ENCODE assay signal across 10 mouse cellular contexts in genomic region chr3:145729531-145729930, GRCm38 (mm10). TPM values are rescaled to one million over a fixed set of nuclear protein-coding genes. Genes with fewer than 3 reads are reported as not detected.
DNase-seq lines count a peak whose midpoint lies in the region; ATAC-seq and TF ChIP-seq lines count a peak whose summit lies in the region.
"Had no signal": no experiment of that assay in that cellular context is flagged by ENCODE, and none has a peak within 500 bp of the region (broad histone marks: within the 10 kb centered on the region; RNA-seq: fewer than 3 reads in every experiment).

No protein-coding gene starts in this region.

- WGBS in forebrain, embryonic 10.5 days = 78% methylated on average over 4 of the region's 4 CpGs
- 83% methylated on average over 4 of the region's 4 CpGs for WGBS in forebrain, embryonic 14.5 days
- WGBS in kidney, embryonic 16.5 days = 56% methylated on average over 4 of the region's 4 CpGs
- 64% methylated on average over 4 of the region's 4 CpGs for WGBS in neural tube, embryonic 13.5 days

- H3K4me2 ChIP-seq in forebrain, embryonic 14.5 days (ENCODE audit: low read length) = no peak overlapping the region
- no peak overlapping the region for H3K4me2 ChIP-seq in kidney, embryonic 16.5 days (replicated peaks; ENCODE audit: low read depth, low read length)
- no peak overlapping the region for H3K4me2 ChIP-seq in neural tube, embryonic 13.5 days
- H3K4me2 ChIP-seq: embryonic facial prominence, embryonic 13.5 days; limb, embryonic 12.5 days had no signal

- TF ChIP-seq CTCF in ES-Bruce4 (IDR thresholded peaks at IDR 0.05; ENCODE audit: low read depth, low read length) = peak; percentile 36

- no peak for DNase-seq in forebrain, embryonic 10.5 days (ENCODE audit: extremely low spot score, low spot score)
- no peak for DNase-seq in forebrain, embryonic 14.5 days (ENCODE audit: low spot score)
- peak; percentile 15 for DNase-seq in gastrocnemius, postnatal 10 days
- no peak for DNase-seq in c-Kit-positive CD71-positive TER-119-positive erythroid progenitor cells, embryonic 14.5 days (ENCODE audit: low spot score)
- DNase-seq in natural killer cell, adult 2 months (ENCODE audit: low spot score in 2 of 2) = no peak

- TF ChIP-seq EP300 in ES-Bruce4 (IDR thresholded peaks at IDR 0.05; ENCODE audit: insufficient read depth, low read depth, low read length) = 0 out of 2 replicates have a peak, but pooled peaks have one; percentile 13

- peaks cover 24% of the 10 kb centered on the region for H3K4me1 ChIP-seq in forebrain, embryonic 10.5 days
- peaks cover 3% of the 10 kb centered on the region; the same call in 1 of the 2 replicates for H3K4me1 ChIP-seq in forebrain, embryonic 14.5 days (ENCODE audit: control insufficient read depth, insufficient read depth, low read length)
- H3K4me1 ChIP-seq in ES-Bruce4 (ENCODE audit: control insufficient read depth, insufficient read depth, low read length) = peaks cover 6% of the 10 kb centered on the region
- H3K4me1 ChIP-seq in kidney, embryonic 16.5 days (ENCODE audit: insufficient read depth, low read length) = peaks cover 8% of the 10 kb centered on the region; the same call in 1 of the 2 replicates
- peaks cover 20% of the 10 kb centered on the region for H3K4me1 ChIP-seq in neural tube, embryonic 13.5 days (replicated peaks)

- no peak for TF ChIP-seq POLR2A in ES-Bruce4 (IDR thresholded peaks at IDR 0.05; ENCODE audit: insufficient read depth, low read length)

- no peak for ATAC-seq in forebrain, embryonic 14.5 days
- ATAC-seq in kidney, embryonic 16.5 days (ENCODE audit: low FRiP score, low TSS enrichment) = 0 out of 2 replicates have a peak, but pooled peaks have one; percentile 40
- 0 out of 2 replicates have a peak, but pooled peaks have one; percentile 15 for ATAC-seq in neural tube, embryonic 13.5 days (ENCODE audit: low read depth)

- peak overlapping the region; percentile 33; the same call in 1 of the 2 replicates for H3K27ac ChIP-seq in forebrain, embryonic 10.5 days
- no peak overlapping the region for H3K27ac ChIP-seq in forebrain, embryonic 14.5 days (ENCODE audit: low read depth, low read length)
- peak overlapping the region; percentile 5; the same call in 1 of the 2 replicates for H3K27ac ChIP-seq in ES-Bruce4 (ENCODE audit: insufficient read depth, low read length)
- H3K27ac ChIP-seq in kidney, embryonic 16.5 days (ENCODE audit: low read length) = no peak overlapping the region
- H3K27ac ChIP-seq in neural tube, embryonic 13.5 days (replicated peaks) = peak overlapping the region; percentile 42; the same call in 1 of the 2 replicates
- H3K27ac ChIP-seq: embryonic facial prominence, embryonic 13.5 days; limb, embryonic 12.5 days had no signal

- no peak overlapping the region for H3K4me3 ChIP-seq in forebrain, embryonic 10.5 days
- no peak overlapping the region for H3K4me3 ChIP-seq in forebrain, embryonic 14.5 days (ENCODE audit: low read depth, low read length)
- no peak overlapping the region for H3K4me3 ChIP-seq in ES-Bruce4 (ENCODE audit: low read depth, low read length)
- H3K4me3 ChIP-seq in kidney, embryonic 16.5 days (ENCODE audit: low read length) = no peak overlapping the region
- H3K4me3 ChIP-seq in neural tube, embryonic 13.5 days = no peak overlapping the region
- H3K4me3 ChIP-seq: embryonic facial prominence, embryonic 13.5 days; limb, embryonic 12.5 days had no signal

- no peak overlapping the region for H3K9ac ChIP-seq in forebrain, embryonic 14.5 days (ENCODE audit: low read length)
- no peak overlapping the region for H3K9ac ChIP-seq in ES-Bruce4 (ENCODE audit: low read depth, poor library complexity, severe bottlenecking)
- no peak overlapping the region for H3K9ac ChIP-seq in kidney, embryonic 16.5 days (replicated peaks; ENCODE audit: low read length)
- no peak overlapping the region for H3K9ac ChIP-seq in neural tube, embryonic 13.5 days
- H3K9ac ChIP-seq: embryonic facial prominence, embryonic 13.5 days; limb, embryonic 12.5 days had no signal

- H3K36me3 ChIP-seq in forebrain, embryonic 10.5 days (replicated peaks) = no peaks in the 10 kb centered on the region
- H3K36me3 ChIP-seq in forebrain, embryonic 14.5 days (ENCODE audit: control insufficient read depth, insufficient read depth, low read length) = no peaks in the 10 kb centered on the region
- no peaks in the 10 kb centered on the region for H3K36me3 ChIP-seq in ES-Bruce4 (ENCODE audit: control insufficient read depth, insufficient read depth, low read length, poor library complexity, severe bottlenecking)
- no peaks in the 10 kb centered on the region for H3K36me3 ChIP-seq in kidney, embryonic 16.5 days (ENCODE audit: insufficient read depth, low read length)
- H3K36me3 ChIP-seq in neural tube, embryonic 13.5 days = no peaks in the 10 kb centered on the region
- H3K36me3 ChIP-seq: embryonic facial prominence, embryonic 13.5 days; limb, embryonic 12.5 days had no signal

- no peaks in the 10 kb centered on the region for H3K27me3 ChIP-seq in forebrain, embryonic 10.5 days (ENCODE audit: poor library complexity, severe bottlenecking)
- H3K27me3 ChIP-seq in forebrain, embryonic 14.5 days (replicated peaks; ENCODE audit: control insufficient read depth, insufficient read depth, low read length) = no peaks in the 10 kb centered on the region
- no peaks in the 10 kb centered on the region for H3K27me3 ChIP-seq in ES-Bruce4 (ENCODE audit: control insufficient read depth, insufficient read depth, low read length, poor library complexity, severe bottlenecking)
- no peaks in the 10 kb centered on the region for H3K27me3 ChIP-seq in kidney, embryonic 16.5 days (ENCODE audit: insufficient read depth, low read length)
- no peaks in the 10 kb centered on the region for H3K27me3 ChIP-seq in neural tube, embryonic 13.5 days
- H3K27me3 ChIP-seq: embryonic facial prominence, embryonic 13.5 days; limb, embryonic 12.5 days had no signal

- H3K9me3 ChIP-seq in forebrain, embryonic 10.5 days = no peaks in the 10 kb centered on the region
- no peaks in the 10 kb centered on the region for H3K9me3 ChIP-seq in forebrain, embryonic 14.5 days (replicated peaks; ENCODE audit: control insufficient read depth, low read length)
- no peaks in the 10 kb centered on the region for H3K9me3 ChIP-seq in ES-Bruce4 (replicated peaks; ENCODE audit: control insufficient read depth, insufficient read depth, low read length, poor library complexity, severe bottlenecking)
- H3K9me3 ChIP-seq in kidney, embryonic 16.5 days (ENCODE audit: low read length) = no peaks in the 10 kb centered on the region
- H3K9me3 ChIP-seq in neural tube, embryonic 13.5 days = no peaks in the 10 kb centered on the region
- H3K9me3 ChIP-seq: embryonic facial prominence, embryonic 13.5 days; limb, embryonic 12.5 days had no signal

RNA-seq across cellular contexts. Expression of gene Ddah1, which starts 28.9 kb away (rescaled TPM):
- 41.9 and 42.3 TPM in 2 replicates for polyA plus RNA-seq in forebrain, embryonic 10.5 days (2016; fragmentation: Nextera tagmentation; extraction: Ambion mirVana)
- polyA plus RNA-seq in forebrain, embryonic 14.5 days (2014; fragmentation: Nextera tagmentation; extraction: Ambion mirVana) = 129 and 147 TPM in 2 replicates
- polyA plus RNA-seq in ES-Bruce4 (2011; ENCODE audit: insufficient read depth, insufficient read length, low read depth, missing spikeins) = 43.7 and 45.1 TPM in 2 replicates
- 10 to 100 TPM; 13.6 to 15.0 TPM for total RNA-seq in gastrocnemius, postnatal 10 days (2021)
- polyA plus RNA-seq in kidney, embryonic 16.5 days (2015; fragmentation: Nextera tagmentation; extraction: Ambion mirVana) = 73.5 and 76.7 TPM in 2 replicates
- 78.4 and 83.1 TPM in 2 replicates for polyA plus RNA-seq in neural tube, embryonic 13.5 days (2015; fragmentation: Nextera tagmentation; extraction: Ambion mirVana)

Comparison
In these comparisons a context has a peak if more than half of its experiments do, and no peak if none do; other contexts are left out.
1. H3K27ac ChIP-seq: peak in forebrain, embryonic 10.5 days (single experiment), ES-Bruce4 (single experiment) and neural tube, embryonic 13.5 days (single experiment); none in forebrain, embryonic 14.5 days (single experiment) and kidney, embryonic 16.5 days (single experiment).